Mouse (Mus musculus) cortical plate, adult 2 months (tissue): ENCODE measurements around the gene Cit. TPM values are rescaled to one million over a fixed set of nuclear protein-coding genes. Genes with fewer than 3 reads are reported as not detected.

ENCODE experiments used
- H3K27ac ChIP-seq: fragments of 200-500 bp; 2 replicates; pipeline ENCODE4 v1.5.1; 2012; ENCODE audit warnings: low read length, control low read depth, inconsistent platforms; ENCODE audit not compliant: insufficient read depth
- H3K4me1 ChIP-seq: fragments of 200-500 bp; 2 replicates; pipeline ENCODE4 v1.6.1; 2011; ENCODE audit warnings: low read length; ENCODE audit not compliant: control insufficient read depth, insufficient read depth
- H3K4me3 ChIP-seq: fragments of 200-500 bp; 2 replicates; pipeline ENCODE4 v1.5.1; 2011; ENCODE audit warnings: mild to moderate bottlenecking, low read length, control low read depth; ENCODE audit not compliant: insufficient read depth
- CTCF ChIP-seq: fragments of 200-500 bp; IDR thresholded peaks from 2 replicates; pipeline ENCODE4 v1.5.1; 2011; ENCODE audit warnings: mild to moderate bottlenecking, control low read depth, low read length; ENCODE audit not compliant: insufficient read depth; ENCODE audit errors: extremely low read depth
- POLR2A ChIP-seq: fragments of 200-500 bp; IDR thresholded peaks from 2 replicates; pipeline ENCODE4 v1.6.1; 2011; ENCODE audit warnings: mild to moderate bottlenecking, low read length, control low read depth; ENCODE audit not compliant: insufficient read depth; ENCODE audit errors: extremely low read depth
- polyA plus RNA-seq: library from polyadenylated mRNA; depleted of rRNA; stranded (reverse); fragments of >200 nt; gene quantifications from 2 replicates; pipeline ENCODE4 v1.2.3, GENCODE M21; 2012

The Cit gene
- polyA plus RNA-seq, 1 experiment, result 75.4 TPM

DNA sequence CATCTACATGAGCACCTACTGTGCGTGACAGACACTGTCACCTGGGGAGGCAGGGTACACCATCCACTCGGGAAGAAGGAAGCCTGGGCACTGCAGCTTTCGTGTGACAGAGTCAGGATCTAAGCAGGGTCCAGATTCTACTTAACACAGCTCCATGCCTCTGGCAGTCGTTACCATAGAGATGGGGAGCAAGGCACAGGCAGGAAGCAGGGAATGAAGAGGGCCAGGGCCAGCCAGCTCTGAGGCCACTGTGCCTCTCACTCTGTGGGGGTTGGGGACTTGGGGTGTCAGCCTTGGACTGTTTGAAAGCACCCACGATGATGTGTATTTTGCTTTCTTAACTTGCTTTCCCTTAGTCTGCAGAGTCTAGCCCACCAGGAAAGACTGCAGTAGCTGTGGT, 133.2 kb downstream of the Cit start:
- Histone ChIP-seq H3K4me1 (peaks cover 3% of the 10 kb centered on the region), H3K27ac (no peak overlapping the region), H3K4me3 (no peak overlapping the region)
- TF ChIP-seq POLR2A, result no peak
- TF ChIP-seq CTCF, result no peak

DNA sequence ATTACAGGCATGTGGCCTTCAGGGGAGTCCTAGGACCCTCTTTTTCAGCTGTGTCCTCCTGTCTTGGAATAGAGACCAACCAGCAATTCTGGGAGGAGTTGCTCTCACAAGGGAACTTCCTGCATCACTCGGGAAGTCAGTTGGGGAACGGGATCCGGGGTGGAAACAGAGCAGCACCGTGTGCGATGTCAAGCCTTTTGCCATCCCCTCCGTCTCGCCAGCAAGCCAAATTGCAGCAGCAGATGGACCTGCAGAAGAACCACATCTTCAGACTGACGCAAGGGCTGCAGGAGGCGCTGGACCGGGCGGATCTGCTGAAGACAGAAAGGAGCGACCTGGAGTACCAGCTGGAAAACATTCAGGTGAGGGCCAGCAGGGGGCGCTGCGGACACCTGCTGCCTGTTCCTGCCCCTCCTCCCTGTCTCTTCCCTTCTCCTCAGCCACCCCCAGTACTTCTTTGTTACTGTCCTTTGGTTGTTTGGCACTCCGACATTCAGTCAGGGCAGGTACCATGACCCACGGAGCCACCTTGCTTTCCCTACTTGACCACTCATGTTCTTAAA, 134.1 kb downstream of the Cit start:
- H3K27ac ChIP-seq, result no peak overlapping the region
- peak; percentile 43 for TF ChIP-seq CTCF
- no peak for TF ChIP-seq POLR2A
- no peak overlapping the region for H3K4me3 ChIP-seq
- peaks cover 3% of the 10 kb centered on the region for H3K4me1 ChIP-seq

DNA sequence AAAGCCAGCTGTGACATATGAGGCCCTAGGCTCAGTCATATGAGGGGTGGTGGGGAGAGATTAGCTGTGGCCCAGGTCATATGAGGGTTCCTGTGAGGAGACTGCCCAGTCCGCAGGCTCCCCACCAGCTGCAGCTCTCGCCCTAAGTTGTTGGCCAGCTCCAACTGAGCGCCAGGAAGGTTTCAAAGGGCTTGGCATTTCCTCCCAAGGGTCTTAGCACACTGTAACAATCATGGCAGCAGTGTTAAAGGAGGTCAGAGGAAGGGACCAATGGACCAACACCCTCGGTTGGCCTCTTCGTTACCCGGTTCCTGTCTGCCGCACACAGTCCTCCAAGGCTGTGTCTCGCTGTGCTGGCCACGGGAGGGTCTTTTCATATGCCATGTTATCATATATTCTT, 135.5 kb downstream of the Cit start:
- H3K27ac ChIP-seq, result no peak overlapping the region
- peaks cover 3% of the 10 kb centered on the region for H3K4me1 ChIP-seq
- H3K4me3 ChIP-seq, result no peak overlapping the region
- TF ChIP-seq CTCF (no peak), POLR2A (no peak)

DNA sequence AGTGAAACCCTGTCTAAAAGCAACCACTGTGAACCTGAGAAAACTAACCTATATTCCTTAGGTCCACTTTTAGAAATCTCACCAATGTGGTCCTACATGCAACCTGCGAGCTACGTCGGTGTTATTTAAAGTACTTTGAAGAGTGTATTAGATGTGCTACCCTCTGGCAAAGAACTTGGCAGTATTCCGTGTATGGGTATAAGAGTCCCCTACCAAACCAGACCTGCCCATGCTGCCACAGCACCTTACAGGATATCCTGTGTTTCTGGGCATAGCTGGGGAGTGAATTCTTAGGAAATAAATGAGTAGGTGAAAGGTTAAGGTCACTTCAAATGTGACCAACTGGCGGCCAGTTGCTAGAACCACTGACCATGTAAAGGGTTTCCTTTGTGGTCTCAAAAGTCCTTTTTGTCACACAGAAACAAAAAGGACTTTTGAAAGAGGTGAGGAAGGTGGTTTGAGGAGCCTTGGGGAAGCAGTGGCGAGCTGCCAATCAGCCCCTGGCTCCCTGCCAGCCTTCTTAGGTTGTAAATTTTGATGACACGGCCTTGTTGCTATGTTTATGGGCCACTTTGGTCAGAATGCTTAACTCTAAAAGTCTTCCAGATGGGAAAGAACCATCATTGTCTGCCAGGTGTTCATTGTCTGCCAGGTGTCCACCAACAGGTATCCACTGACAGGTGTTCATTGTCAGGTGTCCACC, 137.7 kb downstream of the Cit start:
- TF ChIP-seq POLR2A, result no peak
- no peak for TF ChIP-seq CTCF
- H3K27ac ChIP-seq, result no peak overlapping the region
- peaks cover 3% of the 10 kb centered on the region for H3K4me1 ChIP-seq
- H3K4me3 ChIP-seq, result no peak overlapping the region

DNA sequence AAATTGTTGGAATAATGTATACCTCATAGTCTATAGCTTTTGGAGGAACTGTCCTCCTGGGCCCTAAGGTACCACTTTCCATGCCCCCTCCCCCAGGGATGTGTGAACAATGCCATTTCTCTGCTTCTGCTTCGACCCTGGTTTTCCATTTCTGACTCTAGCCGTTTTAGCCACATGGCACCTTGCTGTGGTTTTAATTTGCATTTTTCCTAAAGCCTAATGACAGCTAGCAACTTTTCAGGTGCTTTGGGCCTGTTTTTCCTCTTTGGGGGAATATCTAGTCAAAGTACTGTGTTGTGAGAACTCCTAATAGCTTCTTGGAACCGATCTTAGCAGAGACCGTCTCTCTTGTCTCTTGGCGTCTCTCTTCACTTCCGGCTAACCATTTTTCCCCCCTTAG, 139.3 kb downstream of the Cit start:
- Histone ChIP-seq H3K4me1 (no peaks in the 10 kb centered on the region), H3K4me3 (no peak overlapping the region), H3K27ac (no peak overlapping the region)
- no peak for TF ChIP-seq CTCF
- TF ChIP-seq POLR2A, result no peak

DNA sequence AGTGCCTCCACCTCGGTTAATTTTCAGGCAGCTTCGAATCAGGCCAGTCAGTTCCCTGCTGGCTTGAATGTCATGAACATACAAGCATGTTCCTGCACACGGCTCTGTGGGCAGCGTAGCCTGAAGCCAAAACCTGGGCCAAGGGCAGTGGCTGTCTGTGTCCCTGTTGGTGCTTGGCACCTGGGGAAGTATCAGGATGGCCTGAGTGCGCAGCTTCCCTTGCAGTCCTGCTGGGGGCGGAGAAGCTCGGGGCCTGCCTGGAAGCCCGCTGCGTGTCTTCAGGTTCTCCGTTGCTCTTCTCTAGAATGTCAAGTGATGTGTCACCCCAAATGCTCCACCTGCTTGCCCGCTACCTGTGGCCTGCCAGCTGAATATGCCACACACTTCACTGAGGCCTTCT, 140.0 kb downstream of the Cit start:
- Histone ChIP-seq H3K27ac (no peak overlapping the region), H3K4me3 (no peak overlapping the region)

DNA sequence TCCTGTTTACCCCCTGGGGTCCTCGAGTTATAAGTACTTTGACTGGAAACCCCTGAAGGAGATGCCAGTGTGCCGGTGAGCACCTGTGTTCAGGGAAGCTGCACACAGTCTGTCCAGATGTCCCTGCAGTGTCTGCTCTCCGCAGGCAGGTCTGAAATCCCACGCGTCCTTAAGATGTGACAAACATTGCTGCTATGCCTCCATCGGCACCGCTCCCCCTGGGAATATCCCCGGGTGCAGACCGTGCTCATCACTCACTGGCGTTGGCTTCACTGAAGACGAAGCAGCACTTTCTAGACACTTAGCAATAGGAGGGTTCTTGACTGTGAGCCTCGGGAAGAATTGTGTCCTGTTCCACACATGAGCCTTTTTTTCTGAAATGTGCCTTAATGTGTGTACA, 142.2 kb downstream of the Cit start:
- no peaks in the 10 kb centered on the region for H3K4me1 ChIP-seq
- TF ChIP-seq POLR2A (no peak), CTCF (no peak)
- no peak overlapping the region for H3K4me3 ChIP-seq
- H3K27ac ChIP-seq, result no peak overlapping the region

More for the DNA sequence above, 140.0 kb downstream of the Cit start:
- no peak for TF ChIP-seq CTCF
- H3K4me1 ChIP-seq, result no peaks in the 10 kb centered on the region

DNA sequence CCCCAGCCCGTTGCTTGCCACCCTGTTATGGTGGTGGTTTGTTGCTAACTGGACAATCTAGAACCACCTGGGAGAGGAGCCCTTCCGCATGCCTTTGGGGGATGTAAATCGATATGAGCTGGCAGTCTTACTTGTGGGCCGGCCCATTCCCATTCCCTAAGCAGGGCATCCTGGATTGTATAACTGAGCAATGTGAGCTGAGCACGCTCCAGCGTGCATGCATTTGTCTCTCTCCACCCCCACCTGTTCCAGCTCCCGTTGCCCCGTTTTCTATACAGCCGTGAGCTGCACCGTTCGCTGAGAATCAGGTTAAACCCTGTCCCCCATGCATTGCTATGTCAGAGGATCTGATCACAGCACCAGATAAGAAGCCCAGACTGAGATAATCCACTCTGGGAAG, 146.6 kb downstream of the Cit start:
- Histone ChIP-seq H3K4me1 (no peaks in the 10 kb centered on the region), H3K27ac (no peak overlapping the region)
- TF ChIP-seq CTCF (no peak), POLR2A (no peak)

DNA sequence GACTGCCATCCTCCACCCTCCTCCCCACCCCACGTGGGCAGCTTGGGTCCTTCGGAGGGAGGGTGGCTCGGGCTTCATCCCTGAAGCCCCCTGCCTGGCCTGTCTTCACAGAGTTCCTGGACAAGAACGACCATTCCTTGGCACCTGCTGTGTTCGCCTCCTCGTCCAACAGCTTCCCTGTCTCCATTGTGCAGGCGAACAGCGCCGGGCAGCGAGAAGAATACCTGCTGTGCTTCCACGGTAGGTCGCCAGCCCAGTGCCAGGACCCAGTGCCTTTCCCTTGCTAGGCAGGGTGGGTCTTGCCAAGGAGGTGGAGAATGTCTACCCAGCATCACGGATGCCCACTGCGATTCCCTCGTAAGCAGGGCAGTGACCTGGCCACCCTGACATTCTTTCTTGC, 149.0 kb downstream of the Cit start:
- no peak overlapping the region for H3K4me3 ChIP-seq
- TF ChIP-seq CTCF (no peak), POLR2A (no peak)
- no peak overlapping the region for H3K27ac ChIP-seq
- no peaks in the 10 kb centered on the region for H3K4me1 ChIP-seq

More for the DNA sequence above, 146.6 kb downstream of the Cit start:
- no peak overlapping the region for H3K4me3 ChIP-seq

DNA sequence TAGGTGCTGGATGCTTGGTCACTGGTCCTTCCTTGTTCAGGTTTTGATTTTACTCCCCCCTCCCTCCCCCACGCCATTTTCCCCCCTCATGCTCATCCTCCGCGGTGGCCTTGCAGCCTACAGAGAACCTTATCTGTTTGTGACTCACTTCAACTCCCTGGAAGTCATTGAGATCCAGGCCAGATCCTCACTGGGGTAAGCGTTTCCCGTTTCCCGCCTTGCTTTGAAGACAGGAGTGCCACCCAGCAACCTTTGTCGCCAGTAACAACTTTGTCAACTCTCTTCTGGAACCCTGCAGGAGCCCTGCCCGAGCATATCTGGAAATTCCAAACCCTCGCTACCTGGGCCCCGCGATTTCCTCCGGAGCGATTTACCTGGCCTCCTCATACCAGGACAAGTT, 152.3 kb downstream of the Cit start:
- TF ChIP-seq CTCF, result no peak
- no peak for TF ChIP-seq POLR2A
- Histone ChIP-seq H3K4me3 (no peak overlapping the region), H3K27ac (no peak overlapping the region), H3K4me1 (no peaks in the 10 kb centered on the region)
